Mouse (Mus musculus): ENCODE measurements around the gene Cd63. TPM values are rescaled to one million over a fixed set of nuclear protein-coding genes. Genes with fewer than 3 reads are reported as not detected.

Cd63 gene
- not detected for polyA plus RNA-seq (2017; shearing (Covaris generic))

GRCm38 (mm10) chr10:128900698-128901097 lies at the start of gene Cd63:
TSS of gene Cd63 (plus strand) at chr10:128900989.

GRCm38 (mm10) chr10:128891296-128892094 lies 9.3 kb upstream of the Cd63 start, which contains the start of gene Gdf11:
TSS of gene Gdf11 (minus strand) at chr10:128891718.

GRCm38 (mm10) chr10:128922822-128923012 lies 21.9 kb downstream of the Cd63 start, which contains the start of gene Rdh5:
TSS of gene Rdh5 (minus strand) at chr10:128922888.

GRCm38 (mm10) chr10:128923935-128924334 lies 23.1 kb downstream of the Cd63 start, which contains the start of gene Bloc1s1:
TSS of gene Bloc1s1 (minus strand) at chr10:128924035.

GRCm38 (mm10) chr10:128933574-128933973 lies 32.8 kb downstream of the Cd63 start, which contains the start of gene Itga7:
TSS of gene Itga7 (plus strand) at chr10:128933818.

GRCm38 (mm10) chr10:128960590-128961584 lies 60.1 kb downstream of the Cd63 start, which contains the start of gene Mettl7b:
TSS of gene Mettl7b (minus strand) at chr10:128960988.

Other genes starting within 250 kb of the Cd63 start
- gene Suox, start 226.9 kb upstream of the Cd63 start, polyA plus RNA-seq (2017; shearing (Covaris generic)): 18.4 TPM
- 26.5 TPM for gene Rab5b, start 204.7 kb upstream of the Cd63 start, polyA plus RNA-seq (2017; shearing (Covaris generic))
- gene Pmel, start 196.8 kb upstream of the Cd63 start, polyA plus RNA-seq (2017; shearing (Covaris generic)): 6.4 TPM
- gene Cdk2, start 196.0 kb upstream of the Cd63 start, polyA plus RNA-seq (2017; shearing (Covaris generic)): 36.7 TPM
- gene Dgka, start 156.1 kb upstream of the Cd63 start, polyA plus RNA-seq (2017; shearing (Covaris generic)): 1,128 TPM
- 31.8 TPM for gene Pym1, start 153.1 kb upstream of the Cd63 start, polyA plus RNA-seq (2017; shearing (Covaris generic))
- not detected for gene Mmp19, start 110.1 kb upstream of the Cd63 start, polyA plus RNA-seq (2017; shearing (Covaris generic))
- 54.8 TPM for gene Dnajc14, start 96.9 kb upstream of the Cd63 start, polyA plus RNA-seq (2017; shearing (Covaris generic))
- 5.8 TPM for gene Tmem198b, start 96.6 kb upstream of the Cd63 start, polyA plus RNA-seq (2017; shearing (Covaris generic))
- 109 TPM for gene Sarnp, start 83.7 kb upstream of the Cd63 start, polyA plus RNA-seq (2017; shearing (Covaris generic))
- 26.9 TPM for gene Ormdl2, start 79.3 kb upstream of the Cd63 start, polyA plus RNA-seq (2017; shearing (Covaris generic))
- gene Gdf11, start 9.3 kb upstream of the Cd63 start, polyA plus RNA-seq (2017; shearing (Covaris generic)): 1.2 TPM
- 8.4 TPM for gene Rdh5, start 21.9 kb downstream of the Cd63 start, polyA plus RNA-seq (2017; shearing (Covaris generic))
- gene Bloc1s1, start 23.0 kb downstream of the Cd63 start, polyA plus RNA-seq (2017; shearing (Covaris generic)): 85.2 TPM
- 8.8 TPM for gene Itga7, start 32.8 kb downstream of the Cd63 start, polyA plus RNA-seq (2017; shearing (Covaris generic))
- gene Mettl7b, start 60.0 kb downstream of the Cd63 start, polyA plus RNA-seq (2017; shearing (Covaris generic)): not detected
- 0.12 TPM for gene Olfr9, start 88.4 kb downstream of the Cd63 start, polyA plus RNA-seq (2017; shearing (Covaris generic))
- not detected for gene Olfr763, start 109.8 kb downstream of the Cd63 start, polyA plus RNA-seq (2017; shearing (Covaris generic))
- not detected for gene Olfr764-ps1, start 138.9 kb downstream of the Cd63 start, polyA plus RNA-seq (2017; shearing (Covaris generic))
- gene Olfr765, start 149.0 kb downstream of the Cd63 start, polyA plus RNA-seq (2017; shearing (Covaris generic)): not detected
- gene Olfr766-ps1, start 168.0 kb downstream of the Cd63 start, polyA plus RNA-seq (2017; shearing (Covaris generic)): not detected
- gene Olfr767, start 181.9 kb downstream of the Cd63 start, polyA plus RNA-seq (2017; shearing (Covaris generic)): not detected
- gene Olfr768, start 198.4 kb downstream of the Cd63 start, polyA plus RNA-seq (2017; shearing (Covaris generic)): not detected
- not detected for gene Olfr769, start 216.9 kb downstream of the Cd63 start, polyA plus RNA-seq (2017; shearing (Covaris generic))
- not detected for gene Olfr770, start 238.0 kb downstream of the Cd63 start, polyA plus RNA-seq (2017; shearing (Covaris generic))